Mouse (Mus musculus): ENCODE measurements around the gene Ramp3.

DNA sequence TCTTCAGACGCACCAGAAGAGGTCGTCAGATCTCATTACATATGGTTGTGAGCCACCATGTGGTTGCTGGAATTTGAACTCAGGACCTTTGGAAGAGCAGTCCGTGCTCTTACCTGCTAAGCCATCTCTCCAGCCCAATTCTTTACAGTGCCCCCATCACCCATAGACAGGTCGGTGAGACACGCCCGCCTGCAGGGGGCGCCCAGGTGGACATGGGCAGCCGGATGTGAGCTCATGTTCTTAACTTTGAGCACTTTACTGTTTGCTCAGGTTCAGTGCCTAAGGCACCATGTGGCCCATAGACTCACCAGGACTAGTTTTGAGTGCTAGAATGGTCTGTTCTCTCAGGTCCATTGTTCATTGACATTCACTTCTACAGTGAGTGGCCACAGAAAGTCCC lies 22.2 kb upstream of the Ramp3 start:
- TF ChIP-seq CTCF (IDR thresholded peaks at IDR 0.05; ENCODE audit: low read depth, low read length) = no peak
- TF ChIP-seq POLR2A (IDR thresholded peaks at IDR 0.05; ENCODE audit: borderline replicate concordance, low read depth, low read length) = no peak

All from bone marrow macrophage, adult 2 months (primary cell).